Mouse (Mus musculus): ENCODE results near the gene Fam20b. TPM values are rescaled to one million over a fixed set of nuclear protein-coding genes. Genes with fewer than 3 reads are reported as not detected.

The Fam20b gene
- polyA plus RNA-seq, 1 experiment = 27.7 TPM

GRCm38 (mm10) chr1:156658676-156659075 lies 60.2 kb downstream of the Fam20b start:
- no peak overlapping the region for H3K4me3 ChIP-seq (ENCODE audit: control insufficient read depth, low read depth, low read length)
- H3K27ac ChIP-seq (ENCODE audit: control insufficient read depth, insufficient read depth, low read depth, low read length) = no peak overlapping the region
- TF ChIP-seq POLR2A (IDR thresholded peaks at IDR 0.05; ENCODE audit: control insufficient read depth, low read depth, low read length) = no peak
- TF ChIP-seq CTCF (IDR thresholded peaks at IDR 0.05; ENCODE audit: control insufficient read depth, insufficient read depth, insufficient replicate concordance, low read depth, low read length) = no peak
- H3K27me3 ChIP-seq (ENCODE audit: control insufficient read depth, insufficient read depth, low read length) = no peaks in the 10 kb centered on the region
- H3K36me3 ChIP-seq (ENCODE audit: control insufficient read depth, insufficient read depth, low read length) = no peaks in the 10 kb centered on the region
- H3K4me1 ChIP-seq (ENCODE audit: control insufficient read depth, insufficient read depth, low read length) = peaks cover 4% of the 10 kb centered on the region

DNA sequence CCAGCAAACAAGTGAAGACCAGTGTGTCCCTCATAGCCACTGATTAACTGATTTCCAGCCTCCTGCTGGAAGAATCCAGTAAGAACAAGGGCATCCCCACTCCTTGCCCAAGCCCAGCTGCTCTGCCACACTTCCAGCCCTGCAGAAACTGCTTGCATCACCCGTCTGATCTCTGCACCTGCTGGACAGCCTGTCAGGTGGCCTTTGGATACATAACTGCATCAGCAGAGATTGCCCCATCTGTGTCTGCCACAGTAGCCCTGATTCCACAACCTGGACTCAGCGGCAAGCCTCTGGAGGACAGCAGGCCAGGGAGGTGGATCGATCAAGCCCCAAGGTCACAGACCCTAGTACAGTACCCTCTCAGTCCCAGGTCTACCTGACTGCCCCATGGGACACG lies 61.4 kb downstream of the Fam20b start:
- Histone ChIP-seq H3K4me3 (ENCODE audit: control insufficient read depth, low read depth, low read length) (no peak overlapping the region), H3K27ac (ENCODE audit: control insufficient read depth, insufficient read depth, low read depth, low read length) (no peak overlapping the region)
- TF ChIP-seq POLR2A (IDR thresholded peaks at IDR 0.05; ENCODE audit: control insufficient read depth, low read depth, low read length) (no peak), CTCF (IDR thresholded peaks at IDR 0.05; ENCODE audit: control insufficient read depth, insufficient read depth, insufficient replicate concordance, low read depth, low read length) (no peak)

GRCm38 (mm10) chr1:156654735-156655530 lies 64.0 kb downstream of the Fam20b start:
- H3K4me3 ChIP-seq (ENCODE audit: control insufficient read depth, low read depth, low read length) = no peak overlapping the region
- TF ChIP-seq POLR2A (IDR thresholded peaks at IDR 0.05; ENCODE audit: control insufficient read depth, low read depth, low read length) = no peak
- no peak for TF ChIP-seq CTCF (IDR thresholded peaks at IDR 0.05; ENCODE audit: control insufficient read depth, insufficient read depth, insufficient replicate concordance, low read depth, low read length)
- peaks cover 4% of the 10 kb centered on the region for H3K4me1 ChIP-seq (ENCODE audit: control insufficient read depth, insufficient read depth, low read length)
- H3K36me3 ChIP-seq (ENCODE audit: control insufficient read depth, insufficient read depth, low read length) = no peaks in the 10 kb centered on the region
- H3K27ac ChIP-seq (ENCODE audit: control insufficient read depth, insufficient read depth, low read depth, low read length) = no peak overlapping the region
- H3K27me3 ChIP-seq (ENCODE audit: control insufficient read depth, insufficient read depth, low read length) = no peaks in the 10 kb centered on the region

More for the DNA sequence above, 61.4 kb downstream of the Fam20b start:
- peaks cover 4% of the 10 kb centered on the region for H3K4me1 ChIP-seq (ENCODE audit: control insufficient read depth, insufficient read depth, low read length)
- no peaks in the 10 kb centered on the region for H3K36me3 ChIP-seq (ENCODE audit: control insufficient read depth, insufficient read depth, low read length)
- no peaks in the 10 kb centered on the region for H3K27me3 ChIP-seq (ENCODE audit: control insufficient read depth, insufficient read depth, low read length)

DNA sequence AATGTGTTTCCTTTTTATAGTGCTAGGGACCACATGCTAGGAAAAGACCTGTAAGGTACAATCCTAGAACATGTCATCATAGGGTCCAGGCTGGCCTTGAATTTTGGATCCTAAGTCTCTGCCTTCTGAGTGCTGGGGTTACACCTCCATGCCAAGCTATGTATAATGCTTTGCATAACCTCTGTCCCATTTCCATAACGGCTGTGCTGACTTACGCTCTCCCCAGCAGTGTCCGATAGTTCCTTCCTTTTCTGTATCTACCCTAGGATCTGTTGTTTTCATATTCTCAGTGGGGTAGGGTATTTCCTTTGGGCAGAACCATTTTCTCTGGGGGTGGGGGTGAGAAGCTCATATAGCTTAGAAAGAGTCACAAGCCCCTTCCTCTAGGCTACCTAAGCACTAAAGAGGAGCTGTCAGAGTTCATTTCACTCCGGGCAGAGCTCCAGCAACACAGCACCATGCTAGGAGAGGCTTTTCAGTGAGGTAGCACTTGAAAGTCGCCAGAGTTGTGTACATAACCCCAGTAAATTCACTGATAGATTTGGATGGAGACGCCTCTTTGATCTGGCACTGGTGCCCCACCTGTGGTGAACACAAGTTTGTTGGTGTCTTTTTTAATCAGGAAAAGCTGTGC lies 66.6 kb downstream of the Fam20b start:
- Histone ChIP-seq H3K4me1 (ENCODE audit: control insufficient read depth, insufficient read depth, low read length) (peaks cover 4% of the 10 kb centered on the region), H3K36me3 (ENCODE audit: control insufficient read depth, insufficient read depth, low read length) (no peaks in the 10 kb centered on the region), H3K27me3 (ENCODE audit: control insufficient read depth, insufficient read depth, low read length) (no peaks in the 10 kb centered on the region), H3K4me3 (ENCODE audit: control insufficient read depth, low read depth, low read length) (no peak overlapping the region), H3K27ac (ENCODE audit: control insufficient read depth, insufficient read depth, low read depth, low read length) (no peak overlapping the region)
- TF ChIP-seq POLR2A (IDR thresholded peaks at IDR 0.05; ENCODE audit: control insufficient read depth, low read depth, low read length) = no peak
- no peak for TF ChIP-seq CTCF (IDR thresholded peaks at IDR 0.05; ENCODE audit: control insufficient read depth, insufficient read depth, insufficient replicate concordance, low read depth, low read length)

GRCm38 (mm10) chr1:156650631-156651030 lies 68.3 kb downstream of the Fam20b start:
- TF ChIP-seq POLR2A (IDR thresholded peaks at IDR 0.05; ENCODE audit: control insufficient read depth, low read depth, low read length) (no peak), CTCF (IDR thresholded peaks at IDR 0.05; ENCODE audit: control insufficient read depth, insufficient read depth, insufficient replicate concordance, low read depth, low read length) (no peak)
- H3K27me3 ChIP-seq (ENCODE audit: control insufficient read depth, insufficient read depth, low read length) = no peaks in the 10 kb centered on the region
- H3K36me3 ChIP-seq (ENCODE audit: control insufficient read depth, insufficient read depth, low read length) = no peaks in the 10 kb centered on the region
- H3K4me1 ChIP-seq (ENCODE audit: control insufficient read depth, insufficient read depth, low read length) = peaks cover 3% of the 10 kb centered on the region
- no peak overlapping the region for H3K27ac ChIP-seq (ENCODE audit: control insufficient read depth, insufficient read depth, low read depth, low read length)
- H3K4me3 ChIP-seq (ENCODE audit: control insufficient read depth, low read depth, low read length) = no peak overlapping the region

DNA sequence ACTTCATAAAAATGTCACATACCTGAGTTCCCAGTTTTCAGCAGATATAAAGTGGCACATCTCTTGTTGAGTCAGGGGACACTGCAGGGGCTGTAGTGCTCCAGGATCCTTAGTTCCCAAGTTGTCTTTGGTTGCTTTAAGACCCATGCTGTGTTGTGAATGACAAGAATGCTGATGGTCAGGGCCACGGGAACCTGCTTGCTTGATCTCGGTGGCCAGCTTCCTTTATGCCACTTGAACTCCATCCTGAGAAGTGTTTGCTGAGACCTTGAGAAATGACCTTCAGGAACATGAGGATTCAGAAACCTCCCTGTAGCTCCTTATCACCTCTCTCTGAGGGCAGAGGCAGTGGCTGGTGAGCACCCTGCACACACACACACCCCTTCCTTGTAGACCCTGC lies 70.2 kb downstream of the Fam20b start:
- no peaks in the 10 kb centered on the region for H3K36me3 ChIP-seq (ENCODE audit: control insufficient read depth, insufficient read depth, low read length)
- TF ChIP-seq CTCF (IDR thresholded peaks at IDR 0.05; ENCODE audit: control insufficient read depth, insufficient read depth, insufficient replicate concordance, low read depth, low read length) (no peak), POLR2A (IDR thresholded peaks at IDR 0.05; ENCODE audit: control insufficient read depth, low read depth, low read length) (no peak)
- no peak overlapping the region for H3K4me3 ChIP-seq (ENCODE audit: control insufficient read depth, low read depth, low read length)
- H3K4me1 ChIP-seq (ENCODE audit: control insufficient read depth, insufficient read depth, low read length) = no peaks in the 10 kb centered on the region
- no peaks in the 10 kb centered on the region for H3K27me3 ChIP-seq (ENCODE audit: control insufficient read depth, insufficient read depth, low read length)
- H3K27ac ChIP-seq (ENCODE audit: control insufficient read depth, insufficient read depth, low read depth, low read length) = no peak overlapping the region

DNA sequence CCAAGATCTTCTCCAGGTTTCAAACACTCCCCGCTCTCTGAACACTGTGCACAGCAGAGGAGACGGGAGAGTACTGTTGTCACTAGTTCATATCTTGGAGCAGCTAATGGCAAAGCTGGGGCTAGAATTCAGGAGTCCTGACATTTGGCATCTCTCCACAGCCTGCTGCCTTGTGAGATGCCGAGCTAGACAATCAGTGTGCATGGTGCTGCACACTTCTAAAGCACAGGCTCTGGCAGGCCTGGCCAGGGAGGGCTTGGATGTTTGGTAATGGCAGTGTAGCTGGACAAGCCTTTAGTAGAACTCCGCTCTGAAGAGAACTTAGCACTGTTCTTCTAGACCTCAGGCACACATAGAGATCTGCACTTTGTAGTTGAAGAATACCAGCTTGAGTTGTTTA lies 72.9 kb downstream of the Fam20b start:
- TF ChIP-seq POLR2A (IDR thresholded peaks at IDR 0.05; ENCODE audit: control insufficient read depth, low read depth, low read length) = no peak
- no peak for TF ChIP-seq CTCF (IDR thresholded peaks at IDR 0.05; ENCODE audit: control insufficient read depth, insufficient read depth, insufficient replicate concordance, low read depth, low read length)
- H3K27ac ChIP-seq (ENCODE audit: control insufficient read depth, insufficient read depth, low read depth, low read length) = no peak overlapping the region
- H3K4me1 ChIP-seq (ENCODE audit: control insufficient read depth, insufficient read depth, low read length) = no peaks in the 10 kb centered on the region

More for the DNA sequence above, 72.9 kb downstream of the Fam20b start:
- Histone ChIP-seq H3K27me3 (ENCODE audit: control insufficient read depth, insufficient read depth, low read length) (no peaks in the 10 kb centered on the region), H3K4me3 (ENCODE audit: control insufficient read depth, low read depth, low read length) (no peak overlapping the region), H3K36me3 (ENCODE audit: control insufficient read depth, insufficient read depth, low read length) (peaks cover 2% of the 10 kb centered on the region; the same call in 1 of the 2 replicates)

Measured in testis, adult 2 months (tissue).